Mouse (Mus musculus) embryonic facial prominence, embryonic 11.5 days (tissue): Measurements from ENCODE around the gene Gnat1. TPM values are rescaled to one million over a fixed set of nuclear protein-coding genes. Genes with fewer than 3 reads are reported as not detected.

Experiments used
- ATAC-seq: fragments of 200-750 bp; cut with Nextera tagmentation; replicated peaks from 2 replicates; pipeline ENCODE4 v1.8.0; 2017; ENCODE audit warnings: low read depth; ENCODE audit not compliant: insufficient number of reproducible peaks, low FRiP score, low TSS enrichment
- DNase-seq: peaks from one replicate; pipeline ENCODE4 v3.0.0-alpha.2; 2015; ENCODE audit warnings: low spot score
- H3K27ac ChIP-seq: fragments of 300-500 bp; sonication (generic); replicated peaks from 2 replicates; pipeline ENCODE4 v1.5.1; 2014; ENCODE audit warnings: mild to moderate bottlenecking, low read depth, low read length, control low read depth
- H3K27me3 ChIP-seq: fragments of 300-500 bp; sonication (generic); 2 replicates; pipeline ENCODE4 v1.6.1; 2014; ENCODE audit warnings: mild to moderate bottlenecking, low read length, moderate library complexity, mixed read lengths; ENCODE audit not compliant: control insufficient read depth, insufficient read depth
- H3K36me3 ChIP-seq: fragments of 300-500 bp; sonication (generic); replicated peaks from 2 replicates; pipeline ENCODE4 v1.6.1; 2014; ENCODE audit warnings: low read depth, mild to moderate bottlenecking, low read length, moderate library complexity, mixed read lengths; ENCODE audit not compliant: control insufficient read depth, insufficient read depth
- H3K4me1 ChIP-seq: fragments of 300-500 bp; sonication (generic); 2 replicates; pipeline ENCODE4 v1.6.1; 2014; ENCODE audit warnings: low read length, mixed read lengths; ENCODE audit not compliant: control insufficient read depth, insufficient read depth
- H3K4me2 ChIP-seq: fragments of 300-500 bp; sonication (generic); 2 replicates; pipeline ENCODE4 v1.6.1; 2014; ENCODE audit warnings: low read depth, mild to moderate bottlenecking, control low read depth, low read length, moderate library complexity
- H3K4me3 ChIP-seq: fragments of 300-500 bp; sonication (generic); 2 replicates; pipeline ENCODE4 v1.5.1; 2014; ENCODE audit warnings: low read depth, low read length, control low read depth
- H3K9ac ChIP-seq: fragments of 300-500 bp; sonication (generic); replicated peaks from 2 replicates; pipeline ENCODE4 v1.6.1; 2014; ENCODE audit warnings: mild to moderate bottlenecking, control low read depth, low read length
- H3K9me3 ChIP-seq: fragments of 300-500 bp; sonication (generic); replicated peaks from 2 replicates; pipeline ENCODE4 v1.6.1; 2016; ENCODE audit warnings: mild to moderate bottlenecking, low read length, inconsistent platforms, mixed read lengths; ENCODE audit not compliant: control insufficient read depth
- whole genome bisulfite sequencing: fragments of 180-500 bp; shearing (Covaris S2); extraction: QIAGEN DNeasy Blood & Tissue Kit; methylation state at CpG from one replicate; pipeline ENCODE4 v1.1.7; 2014; 5-methylcytosine and 5-hydroxymethylcytosine counted together
- polyA plus RNA-seq: library from polyadenylated mRNA; unstranded; fragments of >200 nt; fragmentation: Nextera tagmentation; extraction: Ambion mirVana; gene quantifications from 2 replicates; pipeline ENCODE4 v1.2.1, GENCODE M21; 2014

Gnat1 gene
- 1.4 TPM in 1 of 2 replicates, not detected in the other for polyA plus RNA-seq

GRCm38 (mm10) chr9:107679501-107679900, at the start of gene Gnat1:
Gene Gnat1, minus strand, starts transcription at chr9:107679712.
- Histone ChIP-seq H3K27ac (no peak within 1 kb of the TSS), H3K27me3 (peaks cover 18% of the 10 kb centered on the region), H3K4me1 (0 out of 2 replicates have a peak, but pooled peaks cover 4% of the 10 kb centered on the region), H3K4me3 (no peak within 1 kb of the TSS), H3K36me3 (peaks cover 8% of the 10 kb centered on the region), H3K9me3 (no peaks in the 10 kb centered on the region), H3K9ac (no peak within 1 kb of the TSS), H3K4me2 (no peak within 1 kb of the TSS)
- DNase-seq (no peak), ATAC-seq (no peak)
- 37% methylated on average over 5 of the region's 5 CpGs for WGBS

- H3K27ac ChIP-seq: no peak overlapping the region
- no peaks in the 10 kb centered on the region for H3K27me3 ChIP-seq
- H3K4me2 ChIP-seq: no peak overlapping the region
- no peak for DNase-seq
- no peaks in the 10 kb centered on the region for H3K9me3 ChIP-seq
- no peaks in the 10 kb centered on the region for H3K36me3 ChIP-seq
- H3K4me1 ChIP-seq: peaks cover 12% of the 10 kb centered on the region
- H3K9ac ChIP-seq: no peak overlapping the region
- no peak for ATAC-seq
- H3K4me3 ChIP-seq: no peak overlapping the region
- 59% methylated on average over 6 of the region's 6 CpGs for WGBS
Observed at GRCm38 (mm10) chr9:107728919-107729670, 49.6 kb upstream of the Gnat1 start.

- no peaks in the 10 kb centered on the region for H3K9me3 ChIP-seq
Observed at GRCm38 (mm10) chr9:107727041-107727440, 47.5 kb upstream of the Gnat1 start.

GRCm38 (mm10) chr9:107724796-107725195, 45.3 kb upstream of the Gnat1 start:
- no peaks in the 10 kb centered on the region for H3K9me3 ChIP-seq
- H3K27me3 ChIP-seq: no peaks in the 10 kb centered on the region
- H3K36me3 ChIP-seq: no peaks in the 10 kb centered on the region
- H3K9ac ChIP-seq: no peak overlapping the region; the same call in 1 of the 2 replicates
- no peak overlapping the region for H3K4me2 ChIP-seq
- ATAC-seq (no peak), DNase-seq (no peak)
- 86% methylated on average over 1 of the region's 1 CpGs for WGBS
- H3K27ac ChIP-seq: peak overlapping the region; percentile 2; the same call in 1 of the 2 replicates
- peaks cover 23% of the 10 kb centered on the region for H3K4me1 ChIP-seq
- H3K4me3 ChIP-seq: no peak overlapping the region

More at GRCm38 (mm10) chr9:107727041-107727440, 47.5 kb upstream of the Gnat1 start:
- Histone ChIP-seq H3K27me3 (no peaks in the 10 kb centered on the region), H3K4me1 (peaks cover 23% of the 10 kb centered on the region), H3K36me3 (no peaks in the 10 kb centered on the region), H3K9ac (no peak overlapping the region), H3K27ac (no peak overlapping the region), H3K4me3 (no peak overlapping the region), H3K4me2 (no peak overlapping the region)
- DNase-seq (peak; percentile 52), ATAC-seq (no peak)
- WGBS: 43% methylated on average over 3 of the region's 3 CpGs

GRCm38 (mm10) chr9:107723794-107724531, 44.5 kb upstream of the Gnat1 start:
- WGBS: 2% methylated on average over 11 of the region's 11 CpGs
- DNase-seq (peak; percentile 77), ATAC-seq (peak; percentile 37; the same call in 1 of the 2 replicates)
- Histone ChIP-seq H3K36me3 (no peaks in the 10 kb centered on the region), H3K9ac (peak overlapping the region; percentile 37), H3K27me3 (no peaks in the 10 kb centered on the region), H3K4me2 (peak overlapping the region; percentile 22), H3K4me3 (no peak overlapping the region), H3K4me1 (peaks cover 18% of the 10 kb centered on the region), H3K27ac (peak overlapping the region; percentile 2), H3K9me3 (no peaks in the 10 kb centered on the region)

GRCm38 (mm10) chr9:107723292-107723691, 43.8 kb upstream of the Gnat1 start:
- H3K27me3 ChIP-seq: no peaks in the 10 kb centered on the region
- no peak overlapping the region for H3K4me2 ChIP-seq
- WGBS: 25% methylated on average over 6 of the region's 6 CpGs
- peak overlapping the region; percentile 37 for H3K9ac ChIP-seq
- no peaks in the 10 kb centered on the region for H3K36me3 ChIP-seq
- H3K27ac ChIP-seq: peak overlapping the region; percentile 2; the same call in 1 of the 2 replicates
- no peaks in the 10 kb centered on the region for H3K9me3 ChIP-seq
- ATAC-seq (0 out of 2 replicates have a peak, but pooled peaks have one; percentile 6), DNase-seq (no peak)
- H3K4me3 ChIP-seq: no peak overlapping the region
- H3K4me1 ChIP-seq: peaks cover 18% of the 10 kb centered on the region

GRCm38 (mm10) chr9:107718781-107719540, 39.4 kb upstream of the Gnat1 start:
- no peaks in the 10 kb centered on the region for H3K9me3 ChIP-seq
- 76% methylated on average over 10 of the region's 10 CpGs for WGBS
- H3K27ac ChIP-seq: no peak overlapping the region
- H3K9ac ChIP-seq: no peak overlapping the region
- no peaks in the 10 kb centered on the region for H3K27me3 ChIP-seq
- H3K36me3 ChIP-seq: no peaks in the 10 kb centered on the region
- H3K4me2 ChIP-seq: no peak overlapping the region
- no peak overlapping the region for H3K4me3 ChIP-seq
- ATAC-seq (no peak), DNase-seq (no peak)
- peaks cover 18% of the 10 kb centered on the region for H3K4me1 ChIP-seq
